Mouse (Mus musculus) splenic B cell, adult 2 months (primary cell): ENCODE results near the gene Ablim2.

ENCODE experiments used
- DNase-seq: peaks from one replicate; pipeline ENCODE4 v3.0.0-alpha.2; 2011; ENCODE audit warnings: low read depth, low spot score
- H3K27me3 ChIP-seq: 2 replicates; pipeline ENCODE4 v1.6.1; 2012; ENCODE audit warnings: mild to moderate bottlenecking, low read length, moderate library complexity, mixed read lengths; ENCODE audit not compliant: control insufficient read depth, poor library complexity, insufficient read depth, severe bottlenecking
- H3K36me3 ChIP-seq: 2 replicates; pipeline ENCODE4 v1.6.1; 2012; ENCODE audit warnings: mild to moderate bottlenecking, low read length, moderate library complexity, mixed read lengths; ENCODE audit not compliant: control insufficient read depth, poor library complexity, insufficient read depth, severe bottlenecking

Gene Ablim2

GRCm38 (mm10) chr5:35830101-35830500 is 72.4 kb downstream of the Ablim2 start:
- Histone ChIP-seq H3K36me3 (no peaks in the 10 kb centered on the region), H3K27me3 (no peaks in the 10 kb centered on the region)
- DNase-seq, result no peak

- Histone ChIP-seq H3K27me3 (no peaks in the 10 kb centered on the region), H3K36me3 (no peaks in the 10 kb centered on the region)
- no peak for DNase-seq
Observed at GRCm38 (mm10) chr5:35833881-35834280, 76.2 kb downstream of the Ablim2 start.

GRCm38 (mm10) chr5:35836992-35837391 is 79.3 kb downstream of the Ablim2 start:
- no peak for DNase-seq
- H3K27me3 ChIP-seq, result no peaks in the 10 kb centered on the region
- H3K36me3 ChIP-seq, result no peaks in the 10 kb centered on the region

- Histone ChIP-seq H3K36me3 (no peaks in the 10 kb centered on the region), H3K27me3 (no peaks in the 10 kb centered on the region)
- DNase-seq, result no peak
Observed at GRCm38 (mm10) chr5:35839262-35839661, 81.6 kb downstream of the Ablim2 start.

GRCm38 (mm10) chr5:35851485-35851884 is 93.8 kb downstream of the Ablim2 start:
- no peaks in the 10 kb centered on the region for H3K36me3 ChIP-seq
- H3K27me3 ChIP-seq, result no peaks in the 10 kb centered on the region
- DNase-seq, result no peak

- Histone ChIP-seq H3K36me3 (no peaks in the 10 kb centered on the region), H3K27me3 (no peaks in the 10 kb centered on the region)
- DNase-seq, result no peak
Observed at GRCm38 (mm10) chr5:35853463-35853862, 95.8 kb downstream of the Ablim2 start.

- no peaks in the 10 kb centered on the region for H3K27me3 ChIP-seq
- no peak for DNase-seq
Observed at GRCm38 (mm10) chr5:35856245-35856644, 98.6 kb downstream of the Ablim2 start.

GRCm38 (mm10) chr5:35858069-35858468 is 100.4 kb downstream of the Ablim2 start:
- Histone ChIP-seq H3K27me3 (no peaks in the 10 kb centered on the region), H3K36me3 (no peaks in the 10 kb centered on the region)
- peak; percentile 61 for DNase-seq

More at GRCm38 (mm10) chr5:35856245-35856644, 98.6 kb downstream of the Ablim2 start:
- no peaks in the 10 kb centered on the region for H3K36me3 ChIP-seq

- no peak for DNase-seq
- no peaks in the 10 kb centered on the region for H3K27me3 ChIP-seq
- no peaks in the 10 kb centered on the region for H3K36me3 ChIP-seq
Observed at GRCm38 (mm10) chr5:35861456-35861855, 103.8 kb downstream of the Ablim2 start.

- DNase-seq, result no peak
- no peaks in the 10 kb centered on the region for H3K36me3 ChIP-seq
- no peaks in the 10 kb centered on the region for H3K27me3 ChIP-seq
Observed at GRCm38 (mm10) chr5:35869973-35870372, 112.3 kb downstream of the Ablim2 start.

GRCm38 (mm10) chr5:35870408-35871012 is 112.8 kb downstream of the Ablim2 start:
- peak; percentile 81 for DNase-seq
- H3K27me3 ChIP-seq, result no peaks in the 10 kb centered on the region
- H3K36me3 ChIP-seq, result no peaks in the 10 kb centered on the region

- DNase-seq, result no peak
- no peaks in the 10 kb centered on the region for H3K36me3 ChIP-seq
- H3K27me3 ChIP-seq, result no peaks in the 10 kb centered on the region
Observed at GRCm38 (mm10) chr5:35873382-35873781, 115.7 kb downstream of the Ablim2 start.

GRCm38 (mm10) chr5:35876236-35876635 is 118.6 kb downstream of the Ablim2 start:
- no peak for DNase-seq
- no peaks in the 10 kb centered on the region for H3K36me3 ChIP-seq
- H3K27me3 ChIP-seq, result no peaks in the 10 kb centered on the region

- H3K27me3 ChIP-seq, result no peaks in the 10 kb centered on the region
- DNase-seq, result no peak
- no peaks in the 10 kb centered on the region for H3K36me3 ChIP-seq
Observed at GRCm38 (mm10) chr5:35879199-35879598, 121.5 kb downstream of the Ablim2 start.

GRCm38 (mm10) chr5:35882391-35882790 is 124.7 kb downstream of the Ablim2 start:
- H3K36me3 ChIP-seq, result no peaks in the 10 kb centered on the region
- no peaks in the 10 kb centered on the region for H3K27me3 ChIP-seq
- DNase-seq, result no peak

- DNase-seq, result peak; percentile 32
- H3K36me3 ChIP-seq, result no peaks in the 10 kb centered on the region
- H3K27me3 ChIP-seq, result no peaks in the 10 kb centered on the region
Observed at GRCm38 (mm10) chr5:35884262-35884661, 126.6 kb downstream of the Ablim2 start.
